Mouse (Mus musculus) CD4-positive helper T cell, adult 2 months (primary cell): Measurements from ENCODE around the gene Sdr39u1.
A peak's percentile ranks its signal among the peaks of the same experiment; 100 is the strongest.

Experiments used
- DNase-seq: peaks from one replicate; pipeline ENCODE4 v3.0.0-alpha.2; 2012; ENCODE audit warnings: low read depth, missing footprints, low spot score

Sdr39u1 gene

GRCm38 (mm10) chr14:55899701-55900413 lies at the start of gene Sdr39u1:
Sdr39u1 (minus strand) TSS chr14:55900293.
- peak; percentile 93 for DNase-seq

- DNase-seq: peak; percentile 23
Measured at GRCm38 (mm10) chr14:55946269-55946969, 46.3 kb upstream of the Sdr39u1 start.

GRCm38 (mm10) chr14:55944575-55944974 lies 44.5 kb upstream of the Sdr39u1 start, which contains the start of gene Cma1:
Cma1 (minus strand) TSS chr14:55944675.
- DNase-seq: no peak

- no peak for DNase-seq
Measured at GRCm38 (mm10) chr14:55943601-55944000, 43.5 kb upstream of the Sdr39u1 start.

- DNase-seq: no peak
Measured at GRCm38 (mm10) chr14:55940070-55940800, 40.1 kb upstream of the Sdr39u1 start.

- no peak for DNase-seq
Measured at GRCm38 (mm10) chr14:55933586-55933985, 33.5 kb upstream of the Sdr39u1 start.

- no peak for DNase-seq
Measured at GRCm38 (mm10) chr14:55929263-55929997, 29.3 kb upstream of the Sdr39u1 start.

GRCm38 (mm10) chr14:55926847-55927246 lies 26.8 kb upstream of the Sdr39u1 start:
- DNase-seq: no peak

GRCm38 (mm10) chr14:55922475-55923232 lies 22.6 kb upstream of the Sdr39u1 start:
- DNase-seq: no peak

- DNase-seq: peak; percentile 86
Measured at GRCm38 (mm10) chr14:55918240-55919082, 18.4 kb upstream of the Sdr39u1 start.

- DNase-seq: peak; percentile 62
Measured at GRCm38 (mm10) chr14:55913406-55913805, 13.3 kb upstream of the Sdr39u1 start.

GRCm38 (mm10) chr14:55905518-55905917 lies 5.4 kb upstream of the Sdr39u1 start:
- DNase-seq: peak; percentile 22

GRCm38 (mm10) chr14:55900414-55900755 lies 292 bp upstream of the Sdr39u1 start:
- DNase-seq: no peak

GRCm38 (mm10) chr14:55898947-55899346 lies 1.1 kb downstream of the Sdr39u1 start:
- no peak for DNase-seq

GRCm38 (mm10) chr14:55897671-55898070 lies 2.4 kb downstream of the Sdr39u1 start:
- DNase-seq: no peak

- DNase-seq: no peak
Measured at GRCm38 (mm10) chr14:55886571-55887382, 13.3 kb downstream of the Sdr39u1 start.

GRCm38 (mm10) chr14:55885791-55886271 lies 14.3 kb downstream of the Sdr39u1 start:
- DNase-seq: peak; percentile 78

- peak; percentile 53 for DNase-seq
Measured at GRCm38 (mm10) chr14:55885114-55885790, 14.8 kb downstream of the Sdr39u1 start.
